Mouse (Mus musculus): ENCODE results near the gene H2-DMb1.

DNA sequence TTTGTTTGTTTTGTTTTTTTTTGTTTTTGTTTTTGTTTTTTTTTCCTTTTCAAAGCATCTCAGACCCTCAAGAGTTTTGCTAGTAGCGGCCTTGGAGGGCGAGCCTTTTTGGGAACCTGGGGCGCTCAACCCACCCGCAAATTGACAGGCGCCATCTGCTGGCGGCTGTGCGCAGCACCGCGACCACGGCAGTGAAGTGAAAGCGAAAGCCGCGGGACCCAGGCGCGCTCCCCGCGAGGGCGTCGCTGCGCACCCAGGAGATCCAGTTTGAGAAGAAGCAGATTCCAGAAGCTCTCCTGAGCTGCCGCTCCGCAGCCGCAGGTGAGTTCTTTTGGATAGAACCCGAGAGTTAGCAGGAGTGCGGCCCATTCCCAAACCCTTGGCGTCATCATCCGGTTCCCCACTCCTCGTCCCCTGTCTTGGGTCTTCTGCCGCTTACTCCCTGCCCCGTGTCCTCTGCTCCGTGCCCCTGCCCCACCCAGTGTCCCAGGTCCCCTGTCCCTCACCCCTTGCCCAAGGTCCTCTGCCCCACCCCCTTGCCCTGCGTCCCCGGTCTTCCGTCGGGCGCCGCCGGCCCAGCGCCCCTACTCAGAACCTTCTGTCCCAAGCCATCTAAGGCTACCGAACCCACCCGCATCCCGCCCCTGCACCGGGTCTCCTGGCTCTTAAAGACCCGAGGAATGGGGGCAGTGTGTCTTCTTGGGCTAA, 51.6 kb downstream of the H2-DMb1 start:
- TF ChIP-seq CTCF (IDR thresholded peaks at IDR 0.05; ENCODE audit: low read depth) (peak; percentile 94), EP300 (IDR thresholded peaks at IDR 0.05; ENCODE audit: low read depth) (no peak)

All from liver, embryonic 14.5 days (tissue).